Mouse (Mus musculus) forebrain, embryonic 15.5 days (tissue): ENCODE data around the gene Upp1. TPM values are rescaled to one million over a fixed set of nuclear protein-coding genes. Genes with fewer than 3 reads are reported as not detected.

Experiments
- polyA plus RNA-seq: library from polyadenylated mRNA; unstranded; fragments of >200 nt; fragmentation: Nextera tagmentation; extraction: Ambion mirVana; gene quantifications from 2 replicates; pipeline ENCODE4 v1.2.1, GENCODE M21; 2015

Gene Upp1
- polyA plus RNA-seq, 1 experiment from 2014 or later: 1.8 TPM

Other genes starting within 250 kb of the Upp1 start
- 0.27 and 0.31 TPM in 2 replicates for gene Pkd1l1, start 144.8 kb upstream of the Upp1 start, polyA plus RNA-seq
- gene Hus1, start 106.9 kb upstream of the Upp1 start, polyA plus RNA-seq: 9.3 and 10.0 TPM in 2 replicates
- 0.64 and 1.6 TPM in 2 replicates for gene Gm11992, start 69.5 kb upstream of the Upp1 start, polyA plus RNA-seq
- not detected in 2 replicates for gene Sun3, start 69.1 kb upstream of the Upp1 start, polyA plus RNA-seq
- gene Abca13, start 73.8 kb downstream of the Upp1 start, polyA plus RNA-seq: 0.01 and 0.03 TPM in 2 replicates